Mouse (Mus musculus) heart, postnatal 0 days (tissue): ENCODE data around the gene Mob1b.

ENCODE experiments used
- CTCF ChIP-seq: IDR thresholded peaks from 2 replicates; pipeline ENCODE4 v1.5.1; 2016; ENCODE audit warnings: antibody characterized with exemption, control low read depth, low read depth
- EP300 ChIP-seq: IDR thresholded peaks from 2 replicates; pipeline ENCODE4 v1.6.1; 2016; ENCODE audit warnings: antibody characterized with exemption, low read depth

DNA sequence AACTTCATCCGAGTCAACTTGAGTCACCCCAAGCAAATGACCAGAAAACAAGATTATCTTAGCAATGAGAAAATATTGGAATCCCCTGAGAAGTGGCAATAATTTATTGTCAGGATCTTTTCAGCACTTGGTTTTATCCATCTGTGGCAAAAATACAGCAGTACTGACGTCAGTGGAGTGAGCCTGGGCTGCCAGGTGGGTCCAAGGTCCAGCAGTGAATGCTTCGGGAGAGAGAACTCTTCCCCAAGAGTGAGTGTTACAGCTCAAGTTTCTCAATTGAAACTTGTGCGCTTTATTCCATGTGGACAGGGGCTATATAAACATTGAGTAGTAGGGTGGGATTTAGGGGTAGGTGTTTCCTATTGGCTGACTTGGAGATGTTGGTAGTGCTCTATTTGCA lies 18.6 kb upstream of the Mob1b start:
- TF ChIP-seq CTCF (no peak), EP300 (no peak)
